Mouse (Mus musculus): ENCODE measurements at regions not wholly inside any gene's neighbourhood (a gene's known extent, or its start where the extent isn't known, plus 50 kb on each side); places are given as distances from the start of the nearest gene placed in this dataset.

DNA sequence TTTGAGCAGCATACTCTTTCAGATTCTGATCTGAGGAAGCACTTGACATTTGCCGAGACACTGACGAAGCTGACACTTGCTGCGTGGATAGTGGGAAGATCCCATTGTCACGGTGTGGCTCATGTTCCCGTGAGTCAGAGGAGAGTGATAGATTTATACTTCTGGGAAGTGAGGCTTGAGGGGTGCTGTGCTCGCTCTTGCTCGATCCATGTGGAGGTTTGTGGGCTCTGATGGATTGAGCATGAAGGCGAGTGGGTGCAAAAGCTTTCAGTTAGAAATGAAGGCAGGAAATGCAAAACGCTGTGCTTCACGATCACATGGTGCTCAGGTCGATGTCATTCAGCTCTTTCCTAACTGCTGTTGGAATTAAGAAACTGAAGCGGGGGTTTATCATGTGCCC is 155.4 kb downstream of the Klf5 start:
- TF ChIP-seq CTCF (IDR thresholded peaks at IDR 0.05; ENCODE audit: low read depth, low read length) (no peak), POLR2A (IDR thresholded peaks at IDR 0.05; ENCODE audit: extremely low read depth, insufficient read depth, low read length) (no peak)
